Mouse (Mus musculus): ENCODE measurements around the gene Emilin1. TPM values are rescaled to one million over a fixed set of nuclear protein-coding genes. Genes with fewer than 3 reads are reported as not detected.
A peak's percentile ranks its signal among the peaks of the same experiment; 100 is the strongest.

Emilin1 gene
- polyA plus RNA-seq, 1 experiment from 2014 or later, result 191 TPM

- WGBS, result under 1% methylated on average over 28 of the region's 42 CpGs
Observed at GRCm38 (mm10) chr5:30889088-30889754, 24.0 kb upstream of the Emilin1 start.

GRCm38 (mm10) chr5:30890375-30890774 is 22.8 kb upstream of the Emilin1 start:
- Histone ChIP-seq H3K4me1 (ENCODE audit: control insufficient read depth, insufficient read depth, low read length) (peaks cover 14% of the 10 kb centered on the region), H3K27me3 (ENCODE audit: control insufficient read depth, insufficient read depth, low read length) (no peaks in the 10 kb centered on the region), H3K9me3 (ENCODE audit: control insufficient read depth, low read length) (no peaks in the 10 kb centered on the region), H3K36me3 (ENCODE audit: control insufficient read depth, insufficient read depth, low read length) (peaks cover 42% of the 10 kb centered on the region), H3K9ac (ENCODE audit: low read depth, low read length) (peak overlapping the region; percentile 84; the same call in 1 of the 2 replicates), H3K4me2 (replicated peaks; ENCODE audit: low read depth, low read length) (peak overlapping the region; percentile 90), H3K27ac (ENCODE audit: low read depth, low read length) (peak overlapping the region; percentile 96; the same call in 1 of the 2 replicates), H3K4me3 (ENCODE audit: low read length) (peak overlapping the region; percentile 80)
- WGBS, result 63% methylated on average over 7 of the region's 7 CpGs
- ATAC-seq (ENCODE audit: low FRiP score, low TSS enrichment), result no peak

More at GRCm38 (mm10) chr5:30889088-30889754, 24.0 kb upstream of the Emilin1 start:
- Histone ChIP-seq H3K4me1 (ENCODE audit: control insufficient read depth, insufficient read depth, low read length) (peaks cover 14% of the 10 kb centered on the region), H3K4me2 (replicated peaks; ENCODE audit: low read depth, low read length) (peak overlapping the region; percentile 90), H3K36me3 (ENCODE audit: control insufficient read depth, insufficient read depth, low read length) (peaks cover 31% of the 10 kb centered on the region), H3K9ac (ENCODE audit: low read depth, low read length) (peak overlapping the region; percentile 84), H3K4me3 (ENCODE audit: low read length) (peak overlapping the region; percentile 80), H3K27me3 (ENCODE audit: control insufficient read depth, insufficient read depth, low read length) (no peaks in the 10 kb centered on the region), H3K27ac (ENCODE audit: low read depth, low read length) (peak overlapping the region; percentile 96), H3K9me3 (ENCODE audit: control insufficient read depth, low read length) (no peaks in the 10 kb centered on the region)
- ATAC-seq (ENCODE audit: low FRiP score, low TSS enrichment), result peak; percentile 18; the same call in 1 of the 2 replicates

- no peak for ATAC-seq (ENCODE audit: low FRiP score, low TSS enrichment)
- H3K4me3 ChIP-seq (ENCODE audit: low read length), result no peak overlapping the region
- H3K36me3 ChIP-seq (ENCODE audit: control insufficient read depth, insufficient read depth, low read length), result peaks cover 76% of the 10 kb centered on the region
- H3K4me1 ChIP-seq (ENCODE audit: control insufficient read depth, insufficient read depth, low read length), result peaks cover 17% of the 10 kb centered on the region
- no peaks in the 10 kb centered on the region for H3K27me3 ChIP-seq (ENCODE audit: control insufficient read depth, insufficient read depth, low read length)
- no peak overlapping the region for H3K9ac ChIP-seq (ENCODE audit: low read depth, low read length)
- no peaks in the 10 kb centered on the region for H3K9me3 ChIP-seq (ENCODE audit: control insufficient read depth, low read length)
- WGBS, result 88% methylated on average over 5 of the region's 5 CpGs
- no peak overlapping the region for H3K4me2 ChIP-seq (replicated peaks; ENCODE audit: low read depth, low read length)
- H3K27ac ChIP-seq (ENCODE audit: low read depth, low read length), result no peak overlapping the region
Observed at GRCm38 (mm10) chr5:30901860-30902259, 11.3 kb upstream of the Emilin1 start.

- ATAC-seq (ENCODE audit: low FRiP score, low TSS enrichment), result peak; percentile 92
- Histone ChIP-seq H3K27me3 (ENCODE audit: control insufficient read depth, insufficient read depth, low read length) (no peaks in the 10 kb centered on the region), H3K4me3 (ENCODE audit: low read length) (peak within 1 kb of the TSS; percentile 75), H3K27ac (ENCODE audit: low read depth, low read length) (peak within 1 kb of the TSS; percentile 98), H3K36me3 (ENCODE audit: control insufficient read depth, insufficient read depth, low read length) (peaks cover 34% of the 10 kb centered on the region), H3K4me1 (ENCODE audit: control insufficient read depth, insufficient read depth, low read length) (peaks cover 54% of the 10 kb centered on the region), H3K9me3 (ENCODE audit: control insufficient read depth, low read length) (no peaks in the 10 kb centered on the region), H3K9ac (ENCODE audit: low read depth, low read length) (peak within 1 kb of the TSS; percentile 86), H3K4me2 (replicated peaks; ENCODE audit: low read depth, low read length) (peak within 1 kb of the TSS; percentile 94)
- WGBS, result under 1% methylated on average over 53 of the region's 58 CpGs
Observed at GRCm38 (mm10) chr5:30907413-30908059, 5.7 kb upstream of the Emilin1 start, which contains the start of gene Ost4. TSS of gene Ost4 (minus strand) at chr5:30907788.

GRCm38 (mm10) chr5:30908426-30909299 is 4.5 kb upstream of the Emilin1 start:
- Histone ChIP-seq H3K4me3 (ENCODE audit: low read length) (peak overlapping the region; percentile 75), H3K9me3 (ENCODE audit: control insufficient read depth, low read length) (no peaks in the 10 kb centered on the region), H3K27me3 (ENCODE audit: control insufficient read depth, insufficient read depth, low read length) (no peaks in the 10 kb centered on the region), H3K4me2 (replicated peaks; ENCODE audit: low read depth, low read length) (peak overlapping the region; percentile 94), H3K4me1 (ENCODE audit: control insufficient read depth, insufficient read depth, low read length) (peaks cover 62% of the 10 kb centered on the region), H3K27ac (ENCODE audit: low read depth, low read length) (peak overlapping the region; percentile 98), H3K9ac (ENCODE audit: low read depth, low read length) (peak overlapping the region; percentile 86), H3K36me3 (ENCODE audit: control insufficient read depth, insufficient read depth, low read length) (peaks cover 26% of the 10 kb centered on the region)
- 29% methylated on average over 13 of the region's 13 CpGs for WGBS
- peak; percentile 14; the same call in 1 of the 2 replicates for ATAC-seq (ENCODE audit: low FRiP score, low TSS enrichment)

GRCm38 (mm10) chr5:30909300-30909659 is 3.9 kb upstream of the Emilin1 start:
- no peaks in the 10 kb centered on the region for H3K9me3 ChIP-seq (ENCODE audit: control insufficient read depth, low read length)
- H3K4me2 ChIP-seq (replicated peaks; ENCODE audit: low read depth, low read length), result peak overlapping the region; percentile 94; the same call in 1 of the 2 replicates
- peak overlapping the region; percentile 98 for H3K27ac ChIP-seq (ENCODE audit: low read depth, low read length)
- H3K27me3 ChIP-seq (ENCODE audit: control insufficient read depth, insufficient read depth, low read length), result no peaks in the 10 kb centered on the region
- H3K4me1 ChIP-seq (ENCODE audit: control insufficient read depth, insufficient read depth, low read length), result peaks cover 68% of the 10 kb centered on the region
- H3K36me3 ChIP-seq (ENCODE audit: control insufficient read depth, insufficient read depth, low read length), result peaks cover 20% of the 10 kb centered on the region
- no peak for ATAC-seq (ENCODE audit: low FRiP score, low TSS enrichment)
- WGBS, result 18% methylated on average over 7 of the region's 7 CpGs
- H3K4me3 ChIP-seq (ENCODE audit: low read length), result no peak overlapping the region
- peak overlapping the region; percentile 86; the same call in 1 of the 2 replicates for H3K9ac ChIP-seq (ENCODE audit: low read depth, low read length)

GRCm38 (mm10) chr5:30909863-30910262 is 3.3 kb upstream of the Emilin1 start:
- no peaks in the 10 kb centered on the region for H3K9me3 ChIP-seq (ENCODE audit: control insufficient read depth, low read length)
- peak overlapping the region; percentile 98 for H3K27ac ChIP-seq (ENCODE audit: low read depth, low read length)
- ATAC-seq (ENCODE audit: low FRiP score, low TSS enrichment), result no peak
- H3K9ac ChIP-seq (ENCODE audit: low read depth, low read length), result no peak overlapping the region
- 78% methylated on average over 7 of the region's 7 CpGs for WGBS
- no peak overlapping the region for H3K4me2 ChIP-seq (replicated peaks; ENCODE audit: low read depth, low read length)
- no peak overlapping the region for H3K4me3 ChIP-seq (ENCODE audit: low read length)
- H3K4me1 ChIP-seq (ENCODE audit: control insufficient read depth, insufficient read depth, low read length), result peaks cover 69% of the 10 kb centered on the region
- peaks cover 14% of the 10 kb centered on the region for H3K36me3 ChIP-seq (ENCODE audit: control insufficient read depth, insufficient read depth, low read length)
- H3K27me3 ChIP-seq (ENCODE audit: control insufficient read depth, insufficient read depth, low read length), result no peaks in the 10 kb centered on the region

GRCm38 (mm10) chr5:30910481-30910880 is 2.7 kb upstream of the Emilin1 start:
- Histone ChIP-seq H3K9ac (ENCODE audit: low read depth, low read length) (no peak overlapping the region), H3K27ac (ENCODE audit: low read depth, low read length) (peak overlapping the region; percentile 98), H3K9me3 (ENCODE audit: control insufficient read depth, low read length) (no peaks in the 10 kb centered on the region), H3K36me3 (ENCODE audit: control insufficient read depth, insufficient read depth, low read length) (peaks cover 8% of the 10 kb centered on the region), H3K4me1 (ENCODE audit: control insufficient read depth, insufficient read depth, low read length) (peaks cover 71% of the 10 kb centered on the region), H3K4me3 (ENCODE audit: low read length) (no peak overlapping the region), H3K27me3 (ENCODE audit: control insufficient read depth, insufficient read depth, low read length) (no peaks in the 10 kb centered on the region), H3K4me2 (replicated peaks; ENCODE audit: low read depth, low read length) (no peak overlapping the region)
- no peak for ATAC-seq (ENCODE audit: low FRiP score, low TSS enrichment)

All from kidney, embryonic 14.5 days (tissue).